ENCODE assay signal across 16 mouse cellular contexts in genomic region chr7:109636086-109636792, GRCm38 (mm10).
A peak's percentile ranks its signal among the peaks of the same experiment; 100 is the strongest.
DNase-seq lines count a peak whose midpoint lies in the region; ATAC-seq and TF ChIP-seq lines count a peak whose summit lies in the region.
"Had no signal": no experiment of that assay in that cellular context is flagged by ENCODE, and none has a peak within 500 bp of the region (broad histone marks: within the 10 kb centered on the region; RNA-seq: fewer than 3 reads in every experiment).

No protein-coding gene starts in this region.

- H3K79me3 ChIP-seq in C2C12 (ENCODE audit: low read depth): peaks cover 36% of the 10 kb centered on the region

- H3K4me3 ChIP-seq in heart, embryonic 12.5 days: no peak overlapping the region
- H3K4me3 ChIP-seq in C2C12 (ENCODE audit: insufficient read depth, poor library complexity, severe bottlenecking): no peak overlapping the region
- H3K4me3 ChIP-seq in liver, embryonic 14.5 days (ENCODE audit: insufficient read depth in 1 of 2, low read depth in 2 of 2, low read length in 2 of 2): peak overlapping the region; percentile 36 to 45
- H3K4me3 ChIP-seq in midbrain, embryonic 16.5 days (ENCODE audit: low read depth, low read length): no peak overlapping the region
- H3K4me3 ChIP-seq: left cerebral cortex, adult 2 months; limb, embryonic 12.5 days had no signal

- H3ac ChIP-seq in C2C12 (ENCODE audit: control insufficient read depth, insufficient read length, low read depth): no peak overlapping the region

- intact Hi-C loops in heart, postnatal 36 days (cut with DNase I): no loop called here

- no peaks in the 10 kb centered on the region for H3K9me3 ChIP-seq in heart, embryonic 12.5 days (replicated peaks)
- H3K9me3 ChIP-seq in liver, embryonic 14.5 days (ENCODE audit: control insufficient read depth, low read length): no peaks in the 10 kb centered on the region
- H3K9me3 ChIP-seq in midbrain, embryonic 16.5 days (replicated peaks; ENCODE audit: control insufficient read depth, low read length, poor library complexity, severe bottlenecking): no peaks in the 10 kb centered on the region
- H3K9me3 ChIP-seq: limb, embryonic 12.5 days had no signal

- no peak overlapping the region; the same call in 1 of the 2 replicates for H3K4me2 ChIP-seq in heart, embryonic 12.5 days
- H3K4me2 ChIP-seq in liver, embryonic 14.5 days (ENCODE audit: low read depth): peak overlapping the region; percentile 75
- no peak overlapping the region for H3K4me2 ChIP-seq in midbrain, embryonic 16.5 days (ENCODE audit: low read length)
- H3K4me2 ChIP-seq: limb, embryonic 12.5 days; midbrain, embryonic 11.5 days had no signal

- WGBS in heart, embryonic 12.5 days: 57% methylated on average over 8 of the region's 8 CpGs
- WGBS in liver, embryonic 14.5 days (ENCODE audit: insufficient replicate concordance): 50% methylated on average over 8 of the region's 8 CpGs
- 88% methylated on average over 8 of the region's 8 CpGs for WGBS in midbrain, embryonic 16.5 days

- peak; percentile 56; the same call in 1 of the 2 replicates for ATAC-seq in heart, embryonic 12.5 days (ENCODE audit: insufficient number of reproducible peaks, low FRiP score)
- peak; percentile 95 for ATAC-seq in liver, embryonic 14.5 days (ENCODE audit: insufficient read depth)
- ATAC-seq in midbrain, embryonic 16.5 days: no peak
- ATAC-seq: hindbrain, postnatal 0 days had no signal

- peaks cover 81% of the 10 kb centered on the region for H3K79me2 ChIP-seq in C2C12 (ENCODE audit: control insufficient read depth, insufficient read depth)

- H3K27me3 ChIP-seq in heart, embryonic 12.5 days (replicated peaks): no peaks in the 10 kb centered on the region
- no peaks in the 10 kb centered on the region for H3K27me3 ChIP-seq in C2C12 (ENCODE audit: control insufficient read depth, insufficient read depth, insufficient read length)
- H3K27me3 ChIP-seq in liver, embryonic 14.5 days (ENCODE audit: control insufficient read depth, insufficient read depth, low read length): no peaks in the 10 kb centered on the region
- H3K27me3 ChIP-seq in midbrain, embryonic 16.5 days (ENCODE audit: control insufficient read depth, insufficient read depth, low read depth, low read length): no peaks in the 10 kb centered on the region
- H3K27me3 ChIP-seq: limb, embryonic 12.5 days; Patski had no signal

- no peak overlapping the region for H3K27ac ChIP-seq in heart, embryonic 12.5 days (ENCODE audit: poor library complexity, severe bottlenecking)
- peak overlapping the region; percentile 92 for H3K27ac ChIP-seq in liver, embryonic 14.5 days
- no peak overlapping the region for H3K27ac ChIP-seq in midbrain, embryonic 16.5 days (ENCODE audit: low read length)
- H3K27ac ChIP-seq: hindbrain, postnatal 0 days; left cerebral cortex, adult 2 months had no signal

- no peak for DNase-seq in heart, postnatal 36 days
- peak; percentile 89 for DNase-seq in c-Kit-negative CD71-positive TER-119-positive erythroid progenitor cells, embryonic 14.5 days (ENCODE audit: low read depth, low spot score)
- DNase-seq in liver, embryonic 14.5 days (ENCODE audit: low read depth in 3 of 3, low spot score in 3 of 3): peak; percentile 89 to 94 (median 90)
- no peak for DNase-seq in lung, postnatal 4 days
- DNase-seq in layer of hippocampus, adult 9-11 months: no peak
- DNase-seq: cerebellum, adult 11 months; cerebellum, postnatal 25 days; kidney, adult 18-20 months had no signal

- no peaks in the 10 kb centered on the region for H3K36me3 ChIP-seq in heart, embryonic 12.5 days
- no peaks in the 10 kb centered on the region for H3K36me3 ChIP-seq in C2C12 (ENCODE audit: control insufficient read depth, insufficient read depth)
- H3K36me3 ChIP-seq in liver, embryonic 14.5 days (replicated peaks; ENCODE audit: control insufficient read depth, insufficient read depth, low read depth): no peaks in the 10 kb centered on the region
- H3K36me3 ChIP-seq in midbrain, embryonic 16.5 days (ENCODE audit: control insufficient read depth, insufficient read depth, low read length): no peaks in the 10 kb centered on the region
- H3K36me3 ChIP-seq: limb, embryonic 12.5 days had no signal

- TF ChIP-seq CTCF in C2C12 (IDR thresholded peaks at IDR 0.05; ENCODE audit: control insufficient read depth, insufficient read depth, insufficient read length): no peak
- TF ChIP-seq CTCF in liver, embryonic 14.5 days (IDR thresholded peaks at IDR 0.05; ENCODE audit: low read depth): no peak

- H3K4me1 ChIP-seq in heart, embryonic 12.5 days (replicated peaks): peaks cover 45% of the 10 kb centered on the region
- H3K4me1 ChIP-seq in liver, embryonic 14.5 days (replicated peaks; ENCODE audit: control insufficient read depth in 2 of 2, insufficient read depth in 2 of 2, low read length in 1 of 2): peaks cover 44 to 47% of the 10 kb centered on the region in 2 experiments
- H3K4me1 ChIP-seq in midbrain, embryonic 16.5 days (ENCODE audit: control insufficient read depth, insufficient read depth, low read length): no peaks in the 10 kb centered on the region

- peak overlapping the region; percentile 16; the same call in 1 of the 2 replicates for H3K9ac ChIP-seq in heart, embryonic 12.5 days
- H3K9ac ChIP-seq in liver, embryonic 14.5 days (replicated peaks): peak overlapping the region; percentile 74
- H3K9ac ChIP-seq in midbrain, embryonic 16.5 days (ENCODE audit: low read depth, low read length): no peak overlapping the region
- H3K9ac ChIP-seq: limb, embryonic 12.5 days had no signal

- TF ChIP-seq EP300 in liver, embryonic 14.5 days (IDR thresholded peaks at IDR 0.05; ENCODE audit: low read depth): peak; percentile 98

TF ChIP-seq in C2C12, 6 proteins besides CTCF, POLR2A, EP300 and RAD21:
- no peak for TF ChIP-seq CEBPB (IDR thresholded peaks at IDR 0.05; ENCODE audit: low read depth)
- peak; percentile 66 for TF ChIP-seq MYOD1 (IDR thresholded peaks at IDR 0.05; ENCODE audit: control insufficient read depth, insufficient read length, low read depth)
- no peak for TF ChIP-seq MAX (IDR thresholded peaks at IDR 0.05)

Comparison
In these comparisons a context has a peak if more than half of its experiments do, and no peak if none do; other contexts are left out.
1. H3K4me3 ChIP-seq: peak in liver, embryonic 14.5 days (2 of 2); none in heart, embryonic 12.5 days (single experiment), C2C12 (single experiment) and midbrain, embryonic 16.5 days (single experiment).
2. DNase-seq: peak in c-Kit-negative CD71-positive TER-119-positive erythroid progenitor cells, embryonic 14.5 days (single experiment) and liver, embryonic 14.5 days (3 of 3); none in heart, postnatal 36 days (0 of 2), lung, postnatal 4 days (0 of 2) and layer of hippocampus, adult 9-11 months (single experiment).